Mouse (Mus musculus) intestine, embryonic 14.5 days (tissue): ENCODE measurements around the gene Tbc1d32. TPM values are rescaled to one million over a fixed set of nuclear protein-coding genes. Genes with fewer than 3 reads are reported as not detected.

Experiments
- ATAC-seq: fragments of 200-750 bp; cut with Nextera tagmentation; replicated peaks from 2 replicates; pipeline ENCODE4 v1.8.0; 2017; ENCODE audit warnings: low read depth, moderate number of reproducible peaks, moderate TSS enrichment, moderate library complexity; ENCODE audit not compliant: low FRiP score, low TSS enrichment
- DNase-seq: peaks from one replicate; pipeline ENCODE4 v3.0.0-alpha.2; 2018; ENCODE audit warnings: low spot score
- H3K27ac ChIP-seq: fragments of 300-500 bp; sonication (generic); 2 replicates; pipeline ENCODE4 v1.5.1; 2014; ENCODE audit warnings: low read depth, mild to moderate bottlenecking, control low read depth
- H3K27me3 ChIP-seq: fragments of 300-500 bp; sonication (generic); replicated peaks from 2 replicates; pipeline ENCODE4 v1.6.1; 2014; ENCODE audit warnings: low read length, control low read depth; ENCODE audit not compliant: control insufficient read depth, insufficient read depth
- H3K36me3 ChIP-seq: fragments of 300-500 bp; sonication (generic); 2 replicates; pipeline ENCODE4 v1.6.1; 2014; ENCODE audit warnings: low read length, control low read depth; ENCODE audit not compliant: control insufficient read depth, insufficient read depth
- H3K4me1 ChIP-seq: fragments of 300-500 bp; sonication (generic); replicated peaks from 2 replicates; pipeline ENCODE4 v1.6.1; 2014; ENCODE audit warnings: low read length, control low read depth, mixed read lengths; ENCODE audit not compliant: control insufficient read depth, insufficient read depth
- H3K4me2 ChIP-seq: fragments of 300-500 bp; sonication (generic); 2 replicates; pipeline ENCODE4 v1.6.1; 2014; ENCODE audit warnings: low read length
- H3K4me3 ChIP-seq: fragments of 300-500 bp; sonication (generic); 2 replicates; pipeline ENCODE4 v1.5.1; 2014; ENCODE audit warnings: low read depth, low read length, control low read depth, mixed read lengths
- H3K9ac ChIP-seq: fragments of 300-500 bp; sonication (generic); 2 replicates; pipeline ENCODE4 v1.6.1; 2014; ENCODE audit warnings: mild to moderate bottlenecking, low read length
- H3K9me3 ChIP-seq: fragments of 300-500 bp; sonication (generic); 2 replicates; pipeline ENCODE4 v1.6.1; 2016; ENCODE audit warnings: low read length, control low read depth; ENCODE audit not compliant: control insufficient read depth
- WGBS: fragments of 180-500 bp; shearing (Covaris S2); extraction: QIAGEN DNeasy Blood & Tissue Kit; methylation state at CpG from one replicate; pipeline ENCODE4 v1.1.7; 2014; 5-methylcytosine and 5-hydroxymethylcytosine counted together
- polyA plus RNA-seq: library from polyadenylated mRNA; unstranded; fragments of >200 nt; fragmentation: Nextera tagmentation; extraction: Ambion mirVana; gene quantifications from 2 replicates; pipeline ENCODE4 v1.2.1, GENCODE M21; 2014

Gene Tbc1d32
- polyA plus RNA-seq: 3.5 and 3.8 TPM in 2 replicates

DNA sequence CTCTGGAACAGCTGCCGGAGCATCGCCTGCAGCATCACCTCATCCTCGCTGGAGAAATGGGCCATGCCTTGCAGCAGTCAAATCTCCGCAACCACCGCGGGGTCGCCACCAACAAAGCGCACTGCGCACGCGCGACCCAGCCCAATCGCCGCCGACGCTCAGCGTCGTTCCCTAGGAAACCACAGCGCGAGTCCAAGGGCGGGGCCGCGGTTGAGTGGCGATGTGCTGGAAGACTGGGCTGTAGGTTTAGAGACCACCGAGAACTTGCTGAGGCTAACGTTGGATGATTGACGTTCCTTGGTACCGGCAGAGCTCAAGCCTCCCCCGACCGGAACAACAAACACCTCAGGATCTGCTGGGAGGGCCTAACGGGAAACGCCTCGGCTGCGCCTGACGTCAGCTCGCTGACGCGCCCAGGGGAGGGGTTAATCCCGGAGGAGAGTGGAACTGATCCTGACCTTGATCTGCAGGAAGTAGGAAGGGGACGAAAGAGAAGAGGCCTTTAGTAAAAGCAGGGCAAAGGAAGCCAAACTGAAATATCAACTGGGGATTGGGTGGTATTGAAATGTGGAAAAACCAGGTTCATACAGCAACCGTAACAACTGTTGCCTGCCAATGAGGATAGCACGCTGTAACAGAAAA, at the start of gene Tbc1d32:
TSS of gene Tbc1d32 (minus strand) at position 122 of the 642 bp plus-strand sequence.
- H3K9me3 ChIP-seq: no peaks in the 10 kb centered on the region
- 3% methylated on average over 42 of the region's 42 CpGs for WGBS
- peak; percentile 98 for DNase-seq

DNA sequence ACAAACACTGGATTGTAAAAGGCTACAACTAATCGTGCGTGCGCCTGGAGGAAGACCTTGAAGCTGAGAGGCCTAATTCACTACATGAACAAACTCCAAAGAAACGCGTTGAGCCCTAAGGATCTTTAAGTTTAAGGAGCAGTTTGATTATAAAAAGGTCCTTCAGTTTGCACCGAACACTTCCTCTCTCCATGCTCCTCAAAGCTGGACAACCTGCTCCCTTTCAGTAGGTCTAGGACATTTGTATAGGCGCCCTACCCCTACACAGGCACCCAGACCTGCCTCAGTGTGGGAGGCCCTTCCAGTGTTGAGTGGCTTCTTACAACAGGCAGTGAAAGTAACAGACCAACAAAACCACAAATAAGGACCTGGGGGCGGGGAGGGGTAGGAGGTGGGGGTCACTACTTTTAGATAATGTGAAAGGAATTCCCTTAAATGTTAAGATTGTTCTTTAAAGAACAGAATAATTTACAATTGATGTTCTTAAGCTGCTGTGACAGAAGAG, 666 bp downstream of the Tbc1d32 start:
- Histone ChIP-seq H3K27me3 (no peaks in the 10 kb centered on the region), H3K4me2 (peak overlapping the region; percentile 66), H3K36me3 (no peaks in the 10 kb centered on the region), H3K27ac (no peak overlapping the region), H3K9ac (peak overlapping the region; percentile 49), H3K4me3 (peak overlapping the region; percentile 59), H3K9me3 (no peaks in the 10 kb centered on the region), H3K4me1 (0 out of 2 replicates have a peak, but pooled peaks cover 5% of the 10 kb centered on the region)
- DNase-seq (peak; percentile 57), ATAC-seq (no peak)
- 72% methylated on average over 8 of the region's 8 CpGs for WGBS

More for the DNA sequence above, at the start of gene Tbc1d32:
- H3K4me3 ChIP-seq: peak within 1 kb of the TSS; percentile 59
- peak within 1 kb of the TSS; percentile 66 for H3K4me2 ChIP-seq
- H3K27ac ChIP-seq: peak within 1 kb of the TSS; percentile 74
- no peaks in the 10 kb centered on the region for H3K36me3 ChIP-seq
- peak; percentile 99 for ATAC-seq
- 0 out of 2 replicates have a peak, but pooled peaks cover 5% of the 10 kb centered on the region for H3K4me1 ChIP-seq
- peak within 1 kb of the TSS; percentile 49 for H3K9ac ChIP-seq
- H3K27me3 ChIP-seq: no peaks in the 10 kb centered on the region

DNA sequence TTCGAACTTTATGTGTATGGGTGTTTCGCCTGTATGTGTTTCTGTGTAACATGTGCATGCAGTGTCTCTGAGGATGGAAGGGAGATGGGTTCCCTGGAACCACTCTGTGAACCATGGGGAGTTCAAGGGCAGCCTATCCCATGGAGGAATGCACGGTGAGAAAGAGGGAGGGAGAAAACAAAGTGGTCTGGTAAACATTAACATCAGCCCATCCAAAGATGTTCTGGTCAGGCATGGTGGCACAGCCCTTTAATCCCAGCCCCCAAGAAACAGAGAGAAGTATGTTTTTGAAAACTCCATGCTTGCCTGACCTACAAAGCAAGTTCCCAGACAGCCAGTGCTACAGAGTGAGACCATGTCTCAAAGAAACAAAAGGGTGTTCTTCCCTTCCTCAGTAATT, 12.7 kb downstream of the Tbc1d32 start:
- H3K27ac ChIP-seq: no peak overlapping the region
- WGBS: 74% methylated on average over 3 of the region's 3 CpGs

DNA sequence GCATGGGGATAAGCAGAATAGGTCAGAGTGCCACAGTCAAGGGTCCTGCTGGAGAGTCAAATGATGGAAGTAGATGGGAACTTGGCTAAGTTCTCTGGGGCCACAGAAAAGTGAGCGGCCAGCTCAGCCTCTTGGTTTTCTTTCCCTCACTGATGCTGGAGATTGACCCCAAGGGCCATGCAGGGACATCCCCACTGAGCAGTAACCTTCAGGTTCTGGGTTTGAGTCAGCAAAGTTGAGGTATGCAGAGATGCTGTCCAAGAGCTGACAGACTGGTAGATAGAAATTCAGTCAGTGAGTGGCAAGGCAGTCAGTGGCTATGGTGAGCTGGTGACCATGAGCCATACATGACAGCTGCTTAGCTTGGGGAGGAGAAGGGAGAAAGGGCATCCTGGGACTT, 18.1 kb downstream of the Tbc1d32 start:
- ATAC-seq (no peak), DNase-seq (no peak)
- Histone ChIP-seq H3K4me1 (no peaks in the 10 kb centered on the region), H3K4me3 (no peak overlapping the region), H3K36me3 (no peaks in the 10 kb centered on the region), H3K4me2 (no peak overlapping the region), H3K27ac (no peak overlapping the region), H3K9me3 (no peaks in the 10 kb centered on the region), H3K27me3 (no peaks in the 10 kb centered on the region), H3K9ac (no peak overlapping the region)
- WGBS: 100% methylated on average over 1 of the region's 1 CpGs

More for the DNA sequence above, 12.7 kb downstream of the Tbc1d32 start:
- DNase-seq (no peak), ATAC-seq (no peak)
- Histone ChIP-seq H3K4me3 (no peak overlapping the region), H3K36me3 (no peaks in the 10 kb centered on the region), H3K27me3 (no peaks in the 10 kb centered on the region), H3K4me2 (no peak overlapping the region), H3K9me3 (no peaks in the 10 kb centered on the region), H3K4me1 (no peaks in the 10 kb centered on the region), H3K9ac (no peak overlapping the region)

DNA sequence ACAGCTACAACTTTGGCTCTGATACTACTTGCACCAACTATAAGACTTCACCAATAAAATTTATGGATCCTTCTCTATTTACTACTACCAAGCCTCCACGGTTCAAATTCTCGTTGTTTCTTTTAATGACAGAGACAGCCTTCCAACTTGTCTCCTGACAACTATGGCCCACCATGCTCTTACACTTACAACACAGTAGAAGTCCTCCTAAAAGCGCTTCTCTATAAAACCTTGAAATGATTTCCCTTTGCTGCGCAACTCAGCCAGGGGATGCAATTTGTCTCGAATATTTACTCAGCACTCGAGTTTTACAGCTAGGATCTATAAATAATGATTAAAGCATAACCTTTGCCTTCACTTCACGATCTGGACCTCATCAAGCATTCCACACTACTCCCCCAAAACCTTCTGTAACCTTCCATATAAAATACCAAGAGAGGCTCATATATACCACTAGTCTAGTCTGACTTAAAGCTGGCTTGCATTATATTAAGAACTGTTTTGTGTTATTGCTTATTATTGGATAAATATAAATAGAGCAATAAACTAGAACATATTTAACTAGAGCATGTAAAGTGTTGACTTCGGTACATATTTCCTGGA, 21.6 kb downstream of the Tbc1d32 start:
- WGBS: 26% methylated on average over 8 of the region's 8 CpGs
- no peak overlapping the region for H3K4me2 ChIP-seq
- H3K9ac ChIP-seq: no peak overlapping the region
- H3K9me3 ChIP-seq: no peaks in the 10 kb centered on the region
- ATAC-seq (no peak), DNase-seq (no peak)
- no peaks in the 10 kb centered on the region for H3K36me3 ChIP-seq
- no peaks in the 10 kb centered on the region for H3K27me3 ChIP-seq
- H3K4me1 ChIP-seq: no peaks in the 10 kb centered on the region
- no peak overlapping the region for H3K4me3 ChIP-seq
- no peak overlapping the region for H3K27ac ChIP-seq

DNA sequence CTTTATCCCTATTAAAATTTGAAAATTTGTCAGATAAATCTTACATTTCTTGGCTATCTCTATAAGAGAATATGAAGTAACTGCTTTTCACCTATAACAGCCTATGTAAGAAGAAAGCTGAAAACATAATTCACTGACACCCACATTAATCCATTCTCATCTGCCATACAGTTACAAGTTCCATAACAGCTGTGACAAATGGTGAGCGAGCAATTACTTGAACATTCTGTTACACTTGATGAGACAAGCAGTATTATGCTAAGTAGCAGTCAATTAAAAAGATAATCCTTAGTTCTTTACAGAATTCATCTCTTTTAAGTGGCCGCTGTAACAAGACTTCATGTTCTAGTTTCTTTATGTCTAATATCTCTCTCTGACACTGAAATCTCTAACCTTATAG, 24.1 kb downstream of the Tbc1d32 start:
- ATAC-seq (no peak), DNase-seq (no peak)
- Histone ChIP-seq H3K4me2 (no peak overlapping the region), H3K27me3 (no peaks in the 10 kb centered on the region), H3K9me3 (no peaks in the 10 kb centered on the region), H3K27ac (no peak overlapping the region), H3K4me3 (no peak overlapping the region), H3K4me1 (no peaks in the 10 kb centered on the region), H3K9ac (no peak overlapping the region), H3K36me3 (no peaks in the 10 kb centered on the region)
- 93% methylated on average over 2 of the region's 2 CpGs for WGBS

DNA sequence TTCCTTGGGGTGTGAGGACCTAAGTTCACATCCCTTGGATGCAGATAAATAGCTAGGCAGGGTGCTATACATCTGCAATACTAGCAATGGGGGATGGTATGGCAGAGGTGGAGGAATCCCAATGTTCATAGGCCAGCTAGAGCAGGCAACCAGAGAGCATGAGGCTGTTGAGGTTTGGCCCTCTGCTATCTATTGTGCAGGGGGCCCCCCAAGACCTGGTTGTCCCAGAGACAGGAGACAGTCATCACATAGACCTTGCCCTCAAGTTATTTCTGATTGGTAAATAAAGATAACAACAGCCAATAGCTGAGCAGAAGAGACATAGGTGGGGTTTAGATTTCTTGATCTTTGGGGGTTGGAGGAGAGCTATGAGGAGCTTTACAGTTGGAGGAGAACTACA, 28.6 kb downstream of the Tbc1d32 start:
- ATAC-seq (no peak), DNase-seq (no peak)
- Histone ChIP-seq H3K4me2 (no peak overlapping the region), H3K4me1 (no peaks in the 10 kb centered on the region), H3K4me3 (no peak overlapping the region), H3K9me3 (no peaks in the 10 kb centered on the region), H3K9ac (no peak overlapping the region), H3K27ac (no peak overlapping the region), H3K27me3 (no peaks in the 10 kb centered on the region), H3K36me3 (no peaks in the 10 kb centered on the region)

DNA sequence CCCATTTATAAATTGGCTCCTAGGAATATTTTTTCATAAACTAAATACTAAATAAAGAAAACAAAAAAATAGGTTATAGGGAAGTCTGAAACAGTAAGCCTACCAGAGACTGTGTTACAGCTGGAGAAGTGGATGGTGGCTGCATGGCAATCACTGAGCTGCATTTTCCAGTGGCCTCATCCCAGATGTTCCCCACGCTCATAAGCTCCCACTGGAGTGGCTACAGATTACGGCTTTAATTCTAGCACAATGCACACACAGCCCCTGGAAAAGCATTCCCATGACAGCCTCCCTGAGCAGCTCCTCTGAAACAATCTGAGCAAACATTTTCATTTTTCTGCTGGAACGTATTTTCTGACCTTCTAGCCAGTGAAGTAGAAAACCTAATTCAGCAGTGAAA, 29.8 kb downstream of the Tbc1d32 start:
- Histone ChIP-seq H3K4me2 (no peak overlapping the region), H3K36me3 (no peaks in the 10 kb centered on the region), H3K4me3 (no peak overlapping the region), H3K4me1 (no peaks in the 10 kb centered on the region), H3K27ac (no peak overlapping the region), H3K9me3 (no peaks in the 10 kb centered on the region), H3K27me3 (no peaks in the 10 kb centered on the region), H3K9ac (no peak overlapping the region)
- ATAC-seq (no peak), DNase-seq (no peak)
- 76% methylated on average over 3 of the region's 3 CpGs for WGBS

DNA sequence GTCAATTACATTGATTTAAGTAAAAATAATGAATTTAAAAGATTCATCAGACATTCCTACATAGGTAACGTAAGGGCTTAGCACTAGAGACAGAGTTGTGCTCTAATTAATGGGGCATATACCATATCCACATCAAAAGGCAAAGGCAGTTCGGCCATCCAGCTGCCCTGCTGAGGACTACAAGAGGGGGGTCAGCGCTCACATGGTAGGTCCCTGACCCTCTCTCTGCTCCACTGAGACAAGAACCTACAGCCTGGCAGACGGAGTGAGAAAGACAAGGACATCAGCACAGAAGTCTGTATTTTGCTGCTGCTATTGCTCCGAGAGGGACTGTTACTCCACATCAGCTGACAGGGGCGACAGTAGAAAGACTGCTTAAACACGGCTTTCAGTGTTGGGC, 34.2 kb downstream of the Tbc1d32 start:
- Histone ChIP-seq H3K27ac (no peak overlapping the region), H3K4me1 (no peaks in the 10 kb centered on the region), H3K27me3 (no peaks in the 10 kb centered on the region), H3K36me3 (no peaks in the 10 kb centered on the region), H3K4me3 (no peak overlapping the region), H3K9me3 (no peaks in the 10 kb centered on the region), H3K4me2 (no peak overlapping the region), H3K9ac (no peak overlapping the region)
- ATAC-seq (no peak), DNase-seq (no peak)
- WGBS: 87% methylated on average over 7 of the region's 7 CpGs
